Mouse (Mus musculus) bone marrow, adult 2 months (tissue): ENCODE data around the gene Lrba. TPM values are rescaled to one million over a fixed set of nuclear protein-coding genes. Genes with fewer than 3 reads are reported as not detected.
A peak's percentile ranks its signal among the peaks of the same experiment; 100 is the strongest.

ENCODE experiments used
- H3K27ac ChIP-seq: fragments of 200-500 bp; 2 replicates; pipeline ENCODE4 v1.5.1; 2012; ENCODE audit warnings: low read depth, mild to moderate bottlenecking, control low read depth, inconsistent platforms, low read length; ENCODE audit not compliant: control insufficient read depth, poor library complexity, insufficient read depth
- H3K4me1 ChIP-seq: fragments of 200-500 bp; 2 replicates; pipeline ENCODE4 v1.6.1; 2011; ENCODE audit warnings: low read length; ENCODE audit not compliant: control insufficient read depth, insufficient read depth
- H3K4me3 ChIP-seq: fragments of 200-500 bp; replicated peaks from 2 replicates; pipeline ENCODE3; 2011; ENCODE audit warnings: mild to moderate bottlenecking, low read depth, low read length, control low read depth; ENCODE audit not compliant: control insufficient read depth
- CTCF ChIP-seq: fragments of 200-500 bp; IDR thresholded peaks from 2 replicates; pipeline ENCODE4 v1.5.1; 2011; ENCODE audit warnings: low read length, control low read depth; ENCODE audit not compliant: control insufficient read depth, insufficient read depth
- POLR2A ChIP-seq: fragments of 200-500 bp; IDR thresholded peaks from 2 replicates; pipeline ENCODE4 v1.6.1; 2011; ENCODE audit warnings: low read depth, mild to moderate bottlenecking, control low read depth, low read length, borderline replicate concordance; ENCODE audit not compliant: control insufficient read depth
- WGBS: fragments of 180-500 bp; shearing (Covaris S2); methylation state at CpG from one replicate; pipeline ENCODE4 v1.1.7; 2018; 5-methylcytosine and 5-hydroxymethylcytosine counted together
- polyA plus RNA-seq: library from polyadenylated mRNA; stranded (reverse); fragments of >200 nt; gene quantifications from 2 replicates; pipeline ENCODE4 v1.2.4, GENCODE M21; 2011; ENCODE audit warnings: low replicate concordance; ENCODE audit not compliant: missing spikeins, insufficient read depth, insufficient read length

The Lrba gene
- polyA plus RNA-seq, 1 experiment, result 12.3 TPM

DNA sequence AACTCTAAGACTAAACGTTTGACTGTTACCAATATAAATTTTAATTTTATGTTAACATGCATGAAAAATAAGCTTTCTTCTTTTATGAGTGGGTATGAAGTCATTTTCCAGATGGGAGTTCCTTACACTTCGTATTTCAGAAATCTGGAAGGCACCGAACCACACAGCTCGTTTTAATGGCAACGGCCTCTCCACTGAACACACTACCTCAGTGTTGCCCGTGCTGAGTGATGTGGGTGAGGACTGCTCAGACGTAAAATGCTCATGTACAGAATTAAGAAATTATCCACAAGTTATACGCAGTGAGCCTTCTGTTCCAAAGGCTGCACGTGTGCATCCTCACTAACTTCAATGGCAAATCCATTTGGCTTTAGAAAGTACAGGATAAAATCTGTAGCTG is 582.4 kb downstream of the Lrba start:
- Histone ChIP-seq H3K4me3 (no peak overlapping the region), H3K27ac (no peak overlapping the region), H3K4me1 (no peaks in the 10 kb centered on the region; the same call in 1 of the 2 replicates)
- TF ChIP-seq CTCF (no peak), POLR2A (no peak)
- WGBS, result 89% methylated on average over 9 of the region's 9 CpGs

GRCm38 (mm10) chr3:86807750-86808467 is 583.4 kb downstream of the Lrba start:
- 76% methylated on average over 14 of the region's 14 CpGs for WGBS
- no peaks in the 10 kb centered on the region for H3K4me1 ChIP-seq
- H3K27ac ChIP-seq, result no peak overlapping the region
- TF ChIP-seq CTCF (peak; percentile 68), POLR2A (no peak)
- no peak overlapping the region for H3K4me3 ChIP-seq

GRCm38 (mm10) chr3:86809199-86809598 is 584.7 kb downstream of the Lrba start:
- no peak overlapping the region for H3K27ac ChIP-seq
- H3K4me1 ChIP-seq, result no peaks in the 10 kb centered on the region
- WGBS, result 93% methylated on average over 9 of the region's 9 CpGs
- TF ChIP-seq POLR2A, result no peak
- no peak for TF ChIP-seq CTCF
- no peak overlapping the region for H3K4me3 ChIP-seq

GRCm38 (mm10) chr3:86809646-86810045 is 585.2 kb downstream of the Lrba start:
- Histone ChIP-seq H3K27ac (no peak overlapping the region), H3K4me1 (no peaks in the 10 kb centered on the region), H3K4me3 (no peak overlapping the region)
- WGBS, result 83% methylated on average over 2 of the region's 2 CpGs
- TF ChIP-seq CTCF (no peak), POLR2A (no peak)

- no peaks in the 10 kb centered on the region for H3K4me1 ChIP-seq
- WGBS, result 79% methylated on average over 5 of the region's 5 CpGs
- no peak overlapping the region for H3K4me3 ChIP-seq
- no peak overlapping the region for H3K27ac ChIP-seq
- TF ChIP-seq POLR2A (no peak), CTCF (no peak)
Observed at GRCm38 (mm10) chr3:86810908-86811307, 586.4 kb downstream of the Lrba start.

GRCm38 (mm10) chr3:86812689-86813088 is 588.2 kb downstream of the Lrba start:
- TF ChIP-seq POLR2A (no peak), CTCF (peak; percentile 94)
- WGBS, result 26% methylated on average over 3 of the region's 3 CpGs
- no peak overlapping the region for H3K27ac ChIP-seq
- H3K4me1 ChIP-seq, result no peaks in the 10 kb centered on the region
- H3K4me3 ChIP-seq, result no peak overlapping the region

- WGBS, result 82% methylated on average over 13 of the region's 13 CpGs
- Histone ChIP-seq H3K27ac (no peak overlapping the region), H3K4me3 (no peak overlapping the region), H3K4me1 (no peaks in the 10 kb centered on the region)
- TF ChIP-seq CTCF (no peak), POLR2A (no peak)
Observed at GRCm38 (mm10) chr3:86818001-86818585, 593.6 kb downstream of the Lrba start.

DNA sequence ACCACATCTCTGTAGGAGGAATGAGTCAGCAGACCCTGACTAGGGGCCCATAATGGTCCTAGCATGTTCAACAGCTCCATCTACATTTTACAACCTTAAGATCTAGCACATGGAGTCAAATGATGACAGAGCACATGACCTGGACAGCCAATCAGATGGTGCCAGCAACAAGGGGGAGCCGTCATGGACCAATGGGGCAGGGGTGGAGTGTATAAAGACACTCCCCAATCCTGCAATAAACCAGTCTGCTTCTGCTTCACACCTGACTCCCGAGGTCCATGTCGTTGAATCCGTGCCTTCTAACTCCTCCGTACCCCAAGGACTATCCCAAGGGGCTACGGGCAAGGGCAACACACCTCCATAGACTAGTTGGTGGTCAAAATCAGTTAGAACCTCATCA is 594.9 kb downstream of the Lrba start:
- TF ChIP-seq POLR2A (no peak), CTCF (no peak)
- H3K4me1 ChIP-seq, result no peaks in the 10 kb centered on the region
- 90% methylated on average over 6 of the region's 6 CpGs for WGBS
- no peak overlapping the region for H3K4me3 ChIP-seq
- no peak overlapping the region for H3K27ac ChIP-seq
